Comparison of ENCODE assay signal across 17 mouse cellular contexts in genomic region chr9:41129802-41130480, GRCm38 (mm10). TPM values are rescaled to one million over a fixed set of nuclear protein-coding genes. Genes with fewer than 3 reads are reported as not detected.
DNase-seq lines count a peak whose midpoint lies in the region; ATAC-seq and TF ChIP-seq lines count a peak whose summit lies in the region.
"Had no signal": no experiment of that assay in that cellular context is flagged by ENCODE, and none has a peak within 500 bp of the region (broad histone marks: within the 10 kb centered on the region; RNA-seq: fewer than 3 reads in every experiment).

No protein-coding gene starts in this region.

- TF ChIP-seq CTCF in olfactory bulb, adult 2 months (IDR thresholded peaks at IDR 0.05; ENCODE audit: insufficient read depth, low read depth, low read length), result no peak

- no peak for DNase-seq in heart, postnatal 25 days (ENCODE audit: low spot score)
- no peak for DNase-seq in liver, embryonic 11.5 days (ENCODE audit: low spot score)
- no peak for DNase-seq in left cerebral cortex, postnatal 36 days (ENCODE audit: low spot score in 2 of 2)
- no peak for DNase-seq in left cerebral cortex, postnatal 4 days
- DNase-seq: adrenal gland, postnatal 36 days; cerebellum, postnatal 25 days; heart, postnatal 10 days; kidney, postnatal 10 days; lung, embryonic 14.5 days had no signal

- ATAC-seq in heart, embryonic 11.5 days (replicated peaks; ENCODE audit: insufficient number of reproducible peaks, low FRiP score, low TSS enrichment), result peak; percentile 57; the same call in 1 of the 2 replicates
- ATAC-seq in megakaryocyte, adult 5-6 weeks (ENCODE audit: poor library complexity, severe bottlenecking), result no peak
- peak; percentile 81 for ATAC-seq in liver, embryonic 11.5 days (replicated peaks; ENCODE audit: low FRiP score)
- ATAC-seq: forebrain, embryonic 14.5 days; intestine, embryonic 16.5 days had no signal

- H3K9me3 ChIP-seq in heart, embryonic 11.5 days (replicated peaks; ENCODE audit: control insufficient read depth, low read length), result no peaks in the 10 kb centered on the region
- H3K9me3 ChIP-seq in megakaryocyte, embryonic 14.5 days, result no peaks in the 10 kb centered on the region
- H3K9me3 ChIP-seq in liver, embryonic 11.5 days (ENCODE audit: control insufficient read depth, low read length), result no peaks in the 10 kb centered on the region

- H3K4me2 ChIP-seq in heart, embryonic 11.5 days, result no peak overlapping the region
- no peak overlapping the region for H3K4me2 ChIP-seq in liver, embryonic 11.5 days
- H3K4me2 ChIP-seq: lung, embryonic 14.5 days had no signal

- no peak overlapping the region for H3K27ac ChIP-seq in heart, embryonic 11.5 days (ENCODE audit: low read depth, low read length)
- no peak overlapping the region for H3K27ac ChIP-seq in liver, embryonic 11.5 days (ENCODE audit: low read depth, low read length)
- H3K27ac ChIP-seq in olfactory bulb, adult 2 months (ENCODE audit: insufficient read depth, low read depth, low read length), result 0 out of 2 replicates have a peak overlapping the region, but pooled peaks have one; percentile 27

- no peaks in the 10 kb centered on the region for H3K27me3 ChIP-seq in heart, embryonic 11.5 days (ENCODE audit: control insufficient read depth, insufficient read depth, low read length)
- H3K27me3 ChIP-seq in megakaryocyte, embryonic 14.5 days (replicated peaks), result no peaks in the 10 kb centered on the region
- H3K27me3 ChIP-seq in liver, embryonic 11.5 days (replicated peaks; ENCODE audit: control insufficient read depth, insufficient read depth, low read length), result no peaks in the 10 kb centered on the region
- H3K27me3 ChIP-seq: CH12.LX had no signal

- no peak for TF ChIP-seq POLR2A in olfactory bulb, adult 2 months (IDR thresholded peaks at IDR 0.05; ENCODE audit: insufficient read depth, low read depth, low read length)

- H3K36me3 ChIP-seq in heart, embryonic 11.5 days (ENCODE audit: control insufficient read depth, insufficient read depth, low read length), result no peaks in the 10 kb centered on the region
- H3K36me3 ChIP-seq in megakaryocyte, embryonic 14.5 days (replicated peaks; ENCODE audit: low read length), result peaks cover 94% of the 10 kb centered on the region
- H3K36me3 ChIP-seq in liver, embryonic 11.5 days (ENCODE audit: control insufficient read depth, insufficient read depth, low read length), result no peaks in the 10 kb centered on the region

- no peak overlapping the region for H3K4me3 ChIP-seq in heart, embryonic 11.5 days (ENCODE audit: low read depth, low read length)
- peak overlapping the region; percentile 80 for H3K4me3 ChIP-seq in megakaryocyte, embryonic 14.5 days (replicated peaks)
- no peak overlapping the region for H3K4me3 ChIP-seq in liver, embryonic 11.5 days (ENCODE audit: low read depth, low read length)
- no peak overlapping the region for H3K4me3 ChIP-seq in olfactory bulb, adult 2 months (ENCODE audit: insufficient read depth, low read depth, low read length)
- H3K4me3 ChIP-seq: myocyte had no signal

- H3K9ac ChIP-seq in heart, embryonic 11.5 days (ENCODE audit: low read depth, low read length), result 0 out of 2 replicates have a peak overlapping the region, but pooled peaks have one; percentile 34
- H3K9ac ChIP-seq in liver, embryonic 11.5 days (ENCODE audit: low read depth, low read length), result no peak overlapping the region
- H3K9ac ChIP-seq: lung, embryonic 14.5 days had no signal

- WGBS in heart, embryonic 11.5 days (ENCODE audit: insufficient replicate concordance), result 63% methylated on average over 10 of the region's 10 CpGs
- WGBS in liver, embryonic 11.5 days, result 63% methylated on average over 10 of the region's 10 CpGs
- WGBS in olfactory bulb, adult 2 months, result 50% methylated on average over 10 of the region's 10 CpGs

- H3K4me1 ChIP-seq in heart, embryonic 11.5 days (ENCODE audit: control insufficient read depth, insufficient read depth, low read length), result peaks cover 9% of the 10 kb centered on the region
- H3K4me1 ChIP-seq in megakaryocyte, embryonic 14.5 days, result peaks cover 88% of the 10 kb centered on the region
- H3K4me1 ChIP-seq in liver, embryonic 11.5 days (replicated peaks; ENCODE audit: control insufficient read depth, insufficient read depth, low read length), result peaks cover 9% of the 10 kb centered on the region
- H3K4me1 ChIP-seq in olfactory bulb, adult 2 months (ENCODE audit: control insufficient read depth, insufficient read depth, low read length), result peaks cover 27% of the 10 kb centered on the region

- intact Hi-C loops in heart, postnatal 25 days (cut with DNase I), result no loop called here
- intact Hi-C loops in left cerebral cortex, postnatal 36 days (cut with DNase I), result no loop called here
- intact Hi-C loops in left cerebral cortex, postnatal 4 days (cut with DNase I), result no loop called here

RNA-seq across cellular contexts. Expression of gene Ubash3b, which starts 31.6 kb away (rescaled TPM):
- polyA plus RNA-seq in heart, embryonic 11.5 days (2014; fragmentation: Nextera tagmentation; extraction: Ambion mirVana), result 15.2 and 15.7 TPM in 2 replicates
- 1 to 10 TPM in 1 of 2 experiments, under 1 TPM in 1; 0.99 to 1.5 TPM for total RNA-seq in heart, postnatal 25 days (2021)
- 85.5 and 255 TPM in 2 replicates for polyA plus RNA-seq in megakaryocyte, embryonic 14.5 days (2012; ENCODE audit: insufficient read depth, low replicate concordance)
- total RNA-seq in megakaryocyte, adult 5-6 weeks (2015), result 21.6 and 26.5 TPM in 2 replicates
- 14.8 and 15.1 TPM in 2 replicates for total RNA-seq in megakaryocyte, adult 5-6 weeks (2017)
- polyA plus RNA-seq in liver, embryonic 11.5 days (2014; fragmentation: Nextera tagmentation; extraction: Ambion mirVana), result 13.4 and 18.1 TPM in 2 replicates
- not detected in 2 replicates for polyA plus RNA-seq in olfactory bulb, adult 2 months (2012; ENCODE audit: insufficient read depth, insufficient read length, low replicate concordance, missing spikeins)
- 10 to 100 TPM; 22.5 to 22.6 TPM for total RNA-seq in left cerebral cortex, postnatal 36 days (2021)
- total RNA-seq in left cerebral cortex, postnatal 4 days (2021), result 10 to 100 TPM; 24.9 to 29.0 TPM

Comparison
In these comparisons a context has a peak if more than half of its experiments do, and no peak if none do; other contexts are left out.
1. RNA of gene Ubash3b, which starts 31.6 kb away (total RNA-seq): 24.9 to 29.0 TPM in left cerebral cortex, postnatal 4 days, 22.5 to 22.6 TPM in left cerebral cortex, postnatal 36 days and 14.8 to 26.5 TPM in megakaryocyte, adult 5-6 weeks; 0.99 to 1.5 TPM in heart, postnatal 25 days; every median in the first group is over 4 times any median in the second.